Comparison of ENCODE assay signal across 21 mouse cellular contexts in the genomic region with DNA sequence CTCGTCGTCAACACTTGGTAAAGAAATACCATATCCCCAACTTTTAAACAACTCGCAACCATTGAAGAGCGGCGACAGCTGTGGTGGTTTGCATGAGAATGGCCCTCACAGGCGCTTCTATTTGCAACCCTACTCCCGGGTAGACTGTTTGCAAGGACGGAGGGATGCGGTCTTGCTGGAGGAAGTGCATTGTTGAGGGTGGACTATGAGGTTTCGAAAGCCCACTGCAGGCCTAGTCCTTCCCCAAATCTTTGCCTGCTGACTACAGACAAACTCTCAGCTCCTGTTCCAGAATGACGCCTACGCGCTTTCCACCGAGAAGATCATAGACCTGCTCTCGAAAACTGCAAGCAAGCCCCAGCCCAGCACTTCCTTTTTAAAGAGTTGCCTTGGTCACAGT. TPM values are rescaled to one million over a fixed set of nuclear protein-coding genes. Genes with fewer than 3 reads are reported as not detected.
DNase-seq lines count a peak whose midpoint lies in the region; ATAC-seq and TF ChIP-seq lines count a peak whose summit lies in the region.
"Had no signal": no experiment of that assay in that cellular context is flagged by ENCODE, and none has a peak within 500 bp of the region (broad histone marks: within the 10 kb centered on the region; RNA-seq: fewer than 3 reads in every experiment).

No protein-coding gene starts in this region.

- no peak for TF ChIP-seq POLR2A in bone marrow macrophage, adult 2 months (IDR thresholded peaks at IDR 0.05; ENCODE audit: borderline replicate concordance, low read depth, low read length)

- H3K27ac ChIP-seq in gastrocnemius, adult 2 months, result no peak overlapping the region
- H3K27ac ChIP-seq in bone marrow macrophage, adult 2 months (ENCODE audit: insufficient read depth, low read depth, low read length), result peak overlapping the region; percentile 51
- no peak overlapping the region for H3K27ac ChIP-seq in midbrain, embryonic 14.5 days (replicated peaks; ENCODE audit: low read depth, low read length)
- H3K27ac ChIP-seq: liver, embryonic 14.5 days; neural tube, embryonic 12.5 days had no signal

- no peak overlapping the region for H3K4me2 ChIP-seq in midbrain, embryonic 14.5 days (ENCODE audit: low read length)
- H3K4me2 ChIP-seq: neural tube, embryonic 12.5 days had no signal

- H3K9ac ChIP-seq in midbrain, embryonic 14.5 days (replicated peaks; ENCODE audit: low read length), result no peak overlapping the region
- H3K9ac ChIP-seq: liver, embryonic 14.5 days; neural tube, embryonic 12.5 days had no signal

- H3K4me1 ChIP-seq in bone marrow macrophage, adult 2 months (ENCODE audit: control insufficient read depth, insufficient read depth, low read length), result peaks cover 2% of the 10 kb centered on the region; the same call in 1 of the 2 replicates
- H3K4me1 ChIP-seq in midbrain, embryonic 14.5 days (ENCODE audit: control insufficient read depth, insufficient read depth, low read length), result no peaks in the 10 kb centered on the region
- H3K4me1 ChIP-seq: neural tube, embryonic 12.5 days had no signal

- H3K4me3 ChIP-seq in gastrocnemius, adult 2 months, result no peak overlapping the region
- H3K4me3 ChIP-seq in bone marrow macrophage, adult 2 months (ENCODE audit: insufficient read depth, low read length), result no peak overlapping the region
- no peak overlapping the region for H3K4me3 ChIP-seq in midbrain, embryonic 14.5 days (replicated peaks; ENCODE audit: low read depth, low read length)
- H3K4me3 ChIP-seq: neural tube, embryonic 12.5 days had no signal

- H3K36me3 ChIP-seq in midbrain, embryonic 14.5 days (ENCODE audit: control insufficient read depth, insufficient read depth, low read length), result no peaks in the 10 kb centered on the region
- H3K36me3 ChIP-seq: neural tube, embryonic 12.5 days had no signal

- no peak for TF ChIP-seq CTCF in gastrocnemius, adult 2 months (IDR thresholded peaks at IDR 0.05)
- no peak for TF ChIP-seq CTCF in bone marrow macrophage, adult 2 months (IDR thresholded peaks at IDR 0.05; ENCODE audit: low read depth, low read length)

- no peaks in the 10 kb centered on the region for H3K27me3 ChIP-seq in midbrain, embryonic 14.5 days (ENCODE audit: control insufficient read depth, insufficient read depth, low read length)
- H3K27me3 ChIP-seq: neural tube, embryonic 12.5 days had no signal

- no peak for ATAC-seq in midbrain, embryonic 14.5 days (ENCODE audit: low FRiP score, low TSS enrichment)
- ATAC-seq: hindbrain, embryonic 16.5 days; midbrain, embryonic 16.5 days had no signal

- peak; percentile 15 for DNase-seq in gastrocnemius, adult 2 months
- no peak for DNase-seq in gastrocnemius, postnatal 14 days
- peak; percentile 30 to 36 for DNase-seq in lung, adult 18-20 months
- DNase-seq in lung, postnatal 14 days, result no peak
- DNase-seq in skeletal muscle tissue, adult 2 months (ENCODE audit: low read depth, low spot score), result peak; percentile 10
- no peak for DNase-seq in midbrain, embryonic 14.5 days
- no peak for DNase-seq in cerebellum, postnatal 14 days
- DNase-seq: cerebellum, adult 9-10 months; gastrocnemius, postnatal 25 days; right cerebral cortex, postnatal 4 days had no signal

- H3K9me3 ChIP-seq in midbrain, embryonic 14.5 days (ENCODE audit: control insufficient read depth, low read length), result no peaks in the 10 kb centered on the region
- H3K9me3 ChIP-seq: neural tube, embryonic 12.5 days had no signal

- intact Hi-C loops in gastrocnemius, adult 2 months (cut with DNase I), result loop anchor here (2.0 kb wide), 1 partner anchor 221 kb away; no protein-coding TSS in a partner anchor
- intact Hi-C loops in gastrocnemius, postnatal 14 days (cut with DNase I; ENCODE audit: low total_unique reads), result no loop called here

- 36% methylated on average over 15 of the region's 15 CpGs for WGBS in midbrain, embryonic 14.5 days

RNA-seq across cellular contexts. Expression of a gene that starts 7.4 kb away (rescaled TPM):
- not detected for total RNA-seq in gastrocnemius, adult 2 months (2021)
- not detected for total RNA-seq in gastrocnemius, postnatal 14 days (2021)
- polyA plus RNA-seq in bone marrow macrophage, adult 2 months (2012; ENCODE audit: insufficient read depth, insufficient read length, missing spikeins), result not detected in 2 replicates
- not detected in 2 replicates for polyA plus RNA-seq in midbrain, embryonic 14.5 days (2014; fragmentation: Nextera tagmentation; extraction: Ambion mirVana)
- total RNA-seq: gastrocnemius, postnatal 25 days; layer of hippocampus, postnatal 25 days; left cerebral cortex, postnatal 4 days; MEL had no signal
- polyA plus RNA-seq: heart, postnatal 0 days; hindbrain, embryonic 16.5 days; kidney, adult 2 months; liver, embryonic 14.5 days; neural tube, embryonic 12.5 days; stomach, embryonic 14.5 days had no signal

RNA-seq across cellular contexts. Expression of a gene that starts 17.7 kb away (rescaled TPM):
- 1 to 10 TPM; 4.9 to 6.6 TPM for total RNA-seq in gastrocnemius, adult 2 months (2021)
- 1 to 10 TPM; 4.1 to 4.6 TPM for total RNA-seq in gastrocnemius, postnatal 14 days (2021)
- polyA plus RNA-seq in bone marrow macrophage, adult 2 months (2012; ENCODE audit: insufficient read depth, insufficient read length, missing spikeins), result 12.2 and 13.3 TPM in 2 replicates
- 17.1 and 20.2 TPM in 2 replicates for polyA plus RNA-seq in midbrain, embryonic 14.5 days (2014; fragmentation: Nextera tagmentation; extraction: Ambion mirVana)

Comparison
In these comparisons a context has a peak if more than half of its experiments do, and no peak if none do; other contexts are left out.
1. DNase-seq: peak in gastrocnemius, adult 2 months (single experiment), lung, adult 18-20 months (2 of 2) and skeletal muscle tissue, adult 2 months (single experiment); none in gastrocnemius, postnatal 14 days (single experiment), lung, postnatal 14 days (single experiment), midbrain, embryonic 14.5 days (single experiment) and cerebellum, postnatal 14 days (0 of 2).